Mouse (Mus musculus): ENCODE measurements around the gene Cavin2.

GRCm38 (mm10) chr1:51250302-51250701 lies 38.6 kb upstream of the Cavin2 start:
- TF ChIP-seq MEF2A (IDR thresholded peaks at IDR 0.05; ENCODE audit: borderline replicate concordance, low read depth, low read length) (no peak), USF2 (conservative IDR thresholded peaks at IDR 0.05; ENCODE audit: low read depth, low read length) (no peak), MXI1 (IDR thresholded peaks at IDR 0.05; ENCODE audit: low read depth, low read length) (no peak), POLR2A (IDR thresholded peaks at IDR 0.05; ENCODE audit: low read depth, low read length) (no peak), CTCF (conservative IDR thresholded peaks at IDR 0.05 in 1 of 2, IDR thresholded peaks at IDR 0.05 in 1 of 2; ENCODE audit: low read depth in 2 of 2, low read length in 2 of 2) (no peak), MAFK (IDR thresholded peaks at IDR 0.05; ENCODE audit: insufficient replicate concordance, low read length) (no peak), E2F4 (IDR thresholded peaks at IDR 0.05; ENCODE audit: insufficient replicate concordance, low read depth, low read length) (no peak), ZMIZ1 (IDR thresholded peaks at IDR 0.05; ENCODE audit: low read depth, low read length) (no peak), CHD1 (IDR thresholded peaks at IDR 0.05; ENCODE audit: low read depth, low read length) (no peak)
